Mouse (Mus musculus) neural tube, embryonic 14.5 days (tissue): Measurements from ENCODE around the gene Ugt1a7c. TPM values are rescaled to one million over a fixed set of nuclear protein-coding genes. Genes with fewer than 3 reads are reported as not detected.
"Not testable (repeated sequence)": the region's sequence is repeated elsewhere in the genome, so short reads cannot be mapped to it uniquely, and the experiment has no call there.

ENCODE experiments used
- ATAC-seq: fragments of 200-750 bp; cut with Nextera tagmentation; 2 replicates; pipeline ENCODE4 v1.8.0; 2017; ENCODE audit warnings: low read depth, mild to moderate bottlenecking, moderate TSS enrichment, moderate library complexity
- H3K27ac ChIP-seq: fragments of 300-500 bp; sonication (generic); 2 replicates; pipeline ENCODE4 v1.5.1; 2014; ENCODE audit warnings: low read depth, mild to moderate bottlenecking, control low read depth, low read length, moderate library complexity, mixed read lengths
- H3K27me3 ChIP-seq: fragments of 300-500 bp; sonication (generic); 2 replicates; pipeline ENCODE4 v1.6.1; 2014; ENCODE audit warnings: low read length; ENCODE audit not compliant: control insufficient read depth, insufficient read depth
- H3K36me3 ChIP-seq: fragments of 300-500 bp; sonication (generic); 2 replicates; pipeline ENCODE4 v1.6.1; 2014; ENCODE audit warnings: low read length, mixed read lengths; ENCODE audit not compliant: control insufficient read depth, insufficient read depth
- H3K4me1 ChIP-seq: fragments of 300-500 bp; sonication (generic); 2 replicates; pipeline ENCODE4 v1.6.1; 2014; ENCODE audit warnings: low read length; ENCODE audit not compliant: control insufficient read depth, insufficient read depth
- H3K4me2 ChIP-seq: fragments of 300-500 bp; sonication (generic); 2 replicates; pipeline ENCODE4 v1.6.1; 2014; ENCODE audit warnings: mild to moderate bottlenecking, low read depth, low read length, control low read depth
- H3K4me3 ChIP-seq: fragments of 300-500 bp; sonication (generic); 2 replicates; pipeline ENCODE4 v1.5.1; 2014; ENCODE audit warnings: low read depth, low read length, control low read depth, mixed read lengths
- H3K9ac ChIP-seq: fragments of 300-500 bp; sonication (generic); replicated peaks from 2 replicates; pipeline ENCODE4 v1.6.1; 2014; ENCODE audit warnings: low read depth, mild to moderate bottlenecking, control low read depth, low read length, mixed read lengths
- H3K9me3 ChIP-seq: fragments of 300-500 bp; sonication (generic); 2 replicates; pipeline ENCODE4 v1.6.1; 2016; ENCODE audit warnings: low read length; ENCODE audit not compliant: control insufficient read depth
- WGBS: fragments of 180-500 bp; shearing (Covaris S2); extraction: QIAGEN DNeasy Blood & Tissue Kit; methylation state at CpG from one replicate; pipeline ENCODE4 v1.1.7; 2014; 5-methylcytosine and 5-hydroxymethylcytosine counted together
- polyA plus RNA-seq: library from polyadenylated mRNA; unstranded; fragments of >200 nt; fragmentation: Nextera tagmentation; extraction: Ambion mirVana; gene quantifications from 2 replicates; pipeline ENCODE4 v1.2.1, GENCODE M21; 2014

The Ugt1a7c gene
- polyA plus RNA-seq, 1 experiment from 2014 or later = 0.32 TPM

- Histone ChIP-seq H3K4me1 (no peaks in the 10 kb centered on the region), H3K4me3 (no peak overlapping the region)
- WGBS = 57% methylated on average over 3 of the region's 3 CpGs
Measured at GRCm38 (mm10) chr1:88133908-88134456, 39.1 kb downstream of the Ugt1a7c start.

GRCm38 (mm10) chr1:88134457-88135011 is 39.7 kb downstream of the Ugt1a7c start, which contains the start of gene Ugt1a6a:
Ugt1a6a (plus strand) TSS chr1:88134809.
- not testable (repeated sequence) for H3K9ac ChIP-seq, H3K4me3 ChIP-seq, H3K4me1 ChIP-seq, H3K27me3 ChIP-seq, H3K36me3 ChIP-seq, H3K9me3 ChIP-seq, H3K4me2 ChIP-seq
- ATAC-seq = peak; percentile 54; the same call in 1 of the 2 replicates
- WGBS = 48% methylated on average over 4 of the region's 5 CpGs
- peak within 1 kb of the TSS; percentile 39; the same call in 1 of the 2 replicates for H3K27ac ChIP-seq

More at GRCm38 (mm10) chr1:88133908-88134456, 39.1 kb downstream of the Ugt1a7c start:
- H3K4me2 ChIP-seq = no peak overlapping the region
- no peak overlapping the region for H3K9ac ChIP-seq
- no peaks in the 10 kb centered on the region for H3K36me3 ChIP-seq
- H3K27me3 ChIP-seq = no peaks in the 10 kb centered on the region
- H3K9me3 ChIP-seq = no peaks in the 10 kb centered on the region
- H3K27ac ChIP-seq = peak overlapping the region; percentile 39; the same call in 1 of the 2 replicates
- ATAC-seq = peak; percentile 17; the same call in 1 of the 2 replicates

- not testable (repeated sequence) for ATAC-seq
Measured at GRCm38 (mm10) chr1:88135229-88135904, 40.5 kb downstream of the Ugt1a7c start.

GRCm38 (mm10) chr1:88136646-88137045 is 41.8 kb downstream of the Ugt1a7c start:
- no peak overlapping the region for H3K9ac ChIP-seq
- 64% methylated on average over 2 of the region's 2 CpGs for WGBS
- no peaks in the 10 kb centered on the region for H3K4me1 ChIP-seq
- no peaks in the 10 kb centered on the region for H3K36me3 ChIP-seq
- ATAC-seq = no peak
- no peaks in the 10 kb centered on the region for H3K9me3 ChIP-seq
- no peaks in the 10 kb centered on the region for H3K27me3 ChIP-seq
- no peak overlapping the region for H3K4me2 ChIP-seq
- no peak overlapping the region for H3K4me3 ChIP-seq
- no peak overlapping the region for H3K27ac ChIP-seq

More at GRCm38 (mm10) chr1:88135229-88135904, 40.5 kb downstream of the Ugt1a7c start:
- not testable (repeated sequence) for H3K4me2 ChIP-seq, H3K9me3 ChIP-seq, H3K27me3 ChIP-seq, H3K36me3 ChIP-seq, H3K9ac ChIP-seq, H3K4me1 ChIP-seq, H3K27ac ChIP-seq, H3K4me3 ChIP-seq
- WGBS = 91% methylated on average over 5 of the region's 6 CpGs

GRCm38 (mm10) chr1:88137264-88137663 is 42.4 kb downstream of the Ugt1a7c start:
- ATAC-seq = no peak
- H3K27ac ChIP-seq = no peak overlapping the region
- H3K4me3 ChIP-seq = no peak overlapping the region
- no peaks in the 10 kb centered on the region for H3K4me1 ChIP-seq
- no peak overlapping the region for H3K9ac ChIP-seq
- H3K36me3 ChIP-seq = no peaks in the 10 kb centered on the region
- H3K9me3 ChIP-seq = no peaks in the 10 kb centered on the region
- H3K4me2 ChIP-seq = no peak overlapping the region
- WGBS = 92% methylated on average over 3 of the region's 3 CpGs
- no peaks in the 10 kb centered on the region for H3K27me3 ChIP-seq

- Histone ChIP-seq H3K27me3 (no peaks in the 10 kb centered on the region), H3K4me2 (no peak overlapping the region), H3K9ac (no peak overlapping the region), H3K4me3 (no peak overlapping the region), H3K4me1 (no peaks in the 10 kb centered on the region), H3K9me3 (no peaks in the 10 kb centered on the region), H3K27ac (no peak overlapping the region), H3K36me3 (no peaks in the 10 kb centered on the region)
- ATAC-seq = no peak
- WGBS = 90% methylated on average over 1 of the region's 1 CpGs
Measured at GRCm38 (mm10) chr1:88138145-88138544, 43.3 kb downstream of the Ugt1a7c start.

- H3K36me3 ChIP-seq, H3K4me2 ChIP-seq, H3K27ac ChIP-seq, H3K9me3 ChIP-seq, H3K27me3 ChIP-seq, H3K4me3 ChIP-seq, ATAC-seq, H3K4me1 ChIP-seq, H3K9ac ChIP-seq: not testable (repeated sequence)
- 36% methylated on average over 1 of the region's 1 CpGs for WGBS
Measured at GRCm38 (mm10) chr1:88140492-88140891, 45.6 kb downstream of the Ugt1a7c start.

- H3K4me2 ChIP-seq, H3K9me3 ChIP-seq, H3K9ac ChIP-seq, H3K4me1 ChIP-seq, H3K27me3 ChIP-seq, H3K27ac ChIP-seq, H3K36me3 ChIP-seq, H3K4me3 ChIP-seq: not testable (repeated sequence)
- WGBS = 2% methylated on average over 5 of the region's 5 CpGs
- peak; percentile 63; the same call in 1 of the 2 replicates for ATAC-seq
Measured at GRCm38 (mm10) chr1:88143966-88144675, 49.3 kb downstream of the Ugt1a7c start.

- ATAC-seq, H3K9ac ChIP-seq, H3K4me3 ChIP-seq, H3K36me3 ChIP-seq, H3K4me2 ChIP-seq, H3K9me3 ChIP-seq, H3K27ac ChIP-seq, H3K27me3 ChIP-seq, H3K4me1 ChIP-seq: not testable (repeated sequence)
- 75% methylated on average over 2 of the region's 2 CpGs for WGBS
Measured at GRCm38 (mm10) chr1:88145278-88145677, 50.4 kb downstream of the Ugt1a7c start.
